Mouse (Mus musculus) MEL (cell line): ENCODE measurements at regions not wholly inside any gene's neighbourhood (a gene's known extent, or its start where the extent isn't known, plus 50 kb on each side); places are given as distances from the start of the nearest gene placed in this dataset.

ENCODE experiments used
- BHLHE40 ChIP-seq: IDR thresholded peaks from 2 replicates; pipeline ENCODE4 v1.6.1; 2012; ENCODE audit warnings: low read depth, mild to moderate bottlenecking, inconsistent platforms, low read length, improper control_type of control experiment, borderline replicate concordance
- POLR2AphosphoS5 ChIP-seq: IDR thresholded peaks from 2 replicates; pipeline ENCODE4 v1.6.1; 2012; ENCODE audit warnings: low read depth, borderline replicate concordance, mild to moderate bottlenecking, inconsistent platforms, low read length, moderate library complexity, mixed read lengths

- TF ChIP-seq POLR2AphosphoS5 (no peak), BHLHE40 (no peak)
Measured at GRCm38 (mm10) chr9:41859780-41860179, 264.3 kb downstream of the Sorl1 start.
